9 mouse cellular contexts compared by ENCODE assay signal in genomic region chr11:115052206-115052605, GRCm38 (mm10). TPM values are rescaled to one million over a fixed set of nuclear protein-coding genes. Genes with fewer than 3 reads are reported as not detected.
A peak's percentile ranks its signal among the peaks of the same experiment; 100 is the strongest.
DNase-seq lines count a peak whose midpoint lies in the region; ATAC-seq and TF ChIP-seq lines count a peak whose summit lies in the region.
"Had no signal": no experiment of that assay in that cellular context is flagged by ENCODE, and none has a peak within 500 bp of the region (broad histone marks: within the 10 kb centered on the region; RNA-seq: fewer than 3 reads in every experiment).

No protein-coding gene starts in this region.

- H3K9ac ChIP-seq in midbrain, embryonic 14.5 days (replicated peaks; ENCODE audit: low read length), result no peak overlapping the region
- no peak overlapping the region for H3K9ac ChIP-seq in midbrain, embryonic 15.5 days
- no peak overlapping the region for H3K9ac ChIP-seq in hindbrain, postnatal 0 days (replicated peaks; ENCODE audit: low read length)
- H3K9ac ChIP-seq in intestine, embryonic 15.5 days, result no peak overlapping the region

- H3K36me3 ChIP-seq in midbrain, embryonic 14.5 days (ENCODE audit: control insufficient read depth, insufficient read depth, low read length), result no peaks in the 10 kb centered on the region
- H3K36me3 ChIP-seq in midbrain, embryonic 15.5 days (replicated peaks), result no peaks in the 10 kb centered on the region
- no peaks in the 10 kb centered on the region for H3K36me3 ChIP-seq in hindbrain, postnatal 0 days (ENCODE audit: insufficient read depth, low read length)
- no peaks in the 10 kb centered on the region for H3K36me3 ChIP-seq in intestine, embryonic 15.5 days

- no peak for TF ChIP-seq CTCF in hindbrain, postnatal 0 days (IDR thresholded peaks at IDR 0.05; ENCODE audit: low read depth)

- peak; percentile 58 for DNase-seq in adrenal gland, postnatal 14 days
- no peak for DNase-seq in adrenal gland, adult 8-10 months
- DNase-seq in midbrain, embryonic 14.5 days, result peak; percentile 51
- peak; percentile 49 for DNase-seq in hindbrain, postnatal 0 days (ENCODE audit: low spot score)
- DNase-seq in ovary, postnatal 36 days (ENCODE audit: low spot score), result peak; percentile 34
- no peak for DNase-seq in layer of hippocampus, postnatal 25 days (ENCODE audit: extremely low spot score in 1 of 2, low spot score in 1 of 2)

- H3K9me3 ChIP-seq in midbrain, embryonic 14.5 days (ENCODE audit: control insufficient read depth, low read length), result no peaks in the 10 kb centered on the region
- H3K9me3 ChIP-seq in midbrain, embryonic 15.5 days, result no peaks in the 10 kb centered on the region
- no peaks in the 10 kb centered on the region for H3K9me3 ChIP-seq in hindbrain, postnatal 0 days (ENCODE audit: low read length)
- no peaks in the 10 kb centered on the region for H3K9me3 ChIP-seq in intestine, embryonic 15.5 days
- H3K9me3 ChIP-seq: megakaryocyte, embryonic 14.5 days had no signal

- WGBS in midbrain, embryonic 14.5 days, result 3% methylated on average over 9 of the region's 9 CpGs
- 6% methylated on average over 9 of the region's 9 CpGs for WGBS in midbrain, embryonic 15.5 days
- WGBS in hindbrain, postnatal 0 days, result 5% methylated on average over 9 of the region's 9 CpGs
- WGBS in intestine, embryonic 15.5 days, result 2% methylated on average over 9 of the region's 9 CpGs

- no peaks in the 10 kb centered on the region for H3K4me1 ChIP-seq in midbrain, embryonic 14.5 days (ENCODE audit: control insufficient read depth, insufficient read depth, low read length)
- no peaks in the 10 kb centered on the region for H3K4me1 ChIP-seq in midbrain, embryonic 15.5 days
- H3K4me1 ChIP-seq in hindbrain, postnatal 0 days (ENCODE audit: insufficient read depth, low read length), result no peaks in the 10 kb centered on the region
- no peaks in the 10 kb centered on the region for H3K4me1 ChIP-seq in intestine, embryonic 15.5 days (replicated peaks)

- no peak overlapping the region for H3K4me2 ChIP-seq in midbrain, embryonic 14.5 days (ENCODE audit: low read length)
- H3K4me2 ChIP-seq in midbrain, embryonic 15.5 days, result no peak overlapping the region
- no peak overlapping the region for H3K4me2 ChIP-seq in hindbrain, postnatal 0 days (ENCODE audit: low read depth, low read length)
- no peak overlapping the region for H3K4me2 ChIP-seq in intestine, embryonic 15.5 days (replicated peaks)

- H3K4me3 ChIP-seq in midbrain, embryonic 14.5 days (replicated peaks; ENCODE audit: low read depth, low read length), result no peak overlapping the region
- no peak overlapping the region for H3K4me3 ChIP-seq in midbrain, embryonic 15.5 days
- no peak overlapping the region for H3K4me3 ChIP-seq in hindbrain, postnatal 0 days (ENCODE audit: low read length)
- no peak overlapping the region for H3K4me3 ChIP-seq in intestine, embryonic 15.5 days (replicated peaks)
- H3K4me3 ChIP-seq: megakaryocyte, embryonic 14.5 days had no signal

- no peaks in the 10 kb centered on the region for H3K27me3 ChIP-seq in midbrain, embryonic 14.5 days (ENCODE audit: control insufficient read depth, insufficient read depth, low read length)
- H3K27me3 ChIP-seq in midbrain, embryonic 15.5 days (replicated peaks), result 0 out of 2 replicates have a peak, but pooled peaks cover 8% of the 10 kb centered on the region
- no peaks in the 10 kb centered on the region for H3K27me3 ChIP-seq in hindbrain, postnatal 0 days (ENCODE audit: insufficient read depth, low read length)
- H3K27me3 ChIP-seq in intestine, embryonic 15.5 days (replicated peaks), result no peaks in the 10 kb centered on the region

- H3K27ac ChIP-seq in midbrain, embryonic 14.5 days (replicated peaks; ENCODE audit: low read depth, low read length), result no peak overlapping the region
- H3K27ac ChIP-seq in midbrain, embryonic 15.5 days, result no peak overlapping the region
- no peak overlapping the region for H3K27ac ChIP-seq in hindbrain, postnatal 0 days
- H3K27ac ChIP-seq in intestine, embryonic 15.5 days, result no peak overlapping the region

- ATAC-seq in midbrain, embryonic 14.5 days (ENCODE audit: low FRiP score, low TSS enrichment), result no peak
- ATAC-seq in midbrain, embryonic 15.5 days (replicated peaks), result no peak
- ATAC-seq in hindbrain, postnatal 0 days, result no peak
- ATAC-seq in intestine, embryonic 15.5 days, result no peak

RNA-seq across cellular contexts. Expression of gene Cd300ld3, which starts 4.0 kb away (rescaled TPM):
- total RNA-seq in adrenal gland, postnatal 14 days (2021), result 3.3 TPM in 1 of 2 replicates, not detected in the other
- 10 to 100 TPM in 3 of 4 experiments, 1 to 10 TPM in 1; 9.5 to 18.1 (median 12.1) TPM for total RNA-seq in adrenal gland, adult 8-10 months (2022)
- polyA plus RNA-seq in midbrain, embryonic 14.5 days (2014; fragmentation: Nextera tagmentation; extraction: Ambion mirVana), result not detected in 2 replicates
- polyA plus RNA-seq in midbrain, embryonic 15.5 days (2015; fragmentation: Nextera tagmentation; extraction: Ambion mirVana), result not detected in 2 replicates
- not detected in 2 replicates for total RNA-seq in hindbrain, postnatal 0 days (2014; rRNA removed)
- not detected in 2 replicates for polyA plus RNA-seq in hindbrain, postnatal 0 days (2015; fragmentation: Nextera tagmentation; extraction: Ambion mirVana)
- total RNA-seq in layer of hippocampus, postnatal 25 days (2021), result under 1 TPM in 1 of 2 experiments, not detected in 1; 0.86 TPM
- not detected in 2 replicates for polyA plus RNA-seq in intestine, embryonic 15.5 days (2015; fragmentation: Nextera tagmentation; extraction: Ambion mirVana)

RNA-seq across cellular contexts. Expression of gene Cd300e, which starts 9.8 kb away (rescaled TPM):
- total RNA-seq in adrenal gland, postnatal 14 days (2021), result 0.30 and 0.63 TPM in 2 replicates
- under 1 TPM; 0.62 to 0.91 (median 0.64) TPM for total RNA-seq in adrenal gland, adult 8-10 months (2022)
- polyA plus RNA-seq in midbrain, embryonic 14.5 days (2014; fragmentation: Nextera tagmentation; extraction: Ambion mirVana), result not detected in 2 replicates
- not detected in 2 replicates for polyA plus RNA-seq in midbrain, embryonic 15.5 days (2015; fragmentation: Nextera tagmentation; extraction: Ambion mirVana)
- not detected in 2 replicates for total RNA-seq in hindbrain, postnatal 0 days (2014; rRNA removed)
- polyA plus RNA-seq in hindbrain, postnatal 0 days (2015; fragmentation: Nextera tagmentation; extraction: Ambion mirVana), result 0.09 and 0.14 TPM in 2 replicates
- total RNA-seq in layer of hippocampus, postnatal 25 days (2021), result not detected
- 0.06 and 0.28 TPM in 2 replicates for polyA plus RNA-seq in intestine, embryonic 15.5 days (2015; fragmentation: Nextera tagmentation; extraction: Ambion mirVana)

RNA-seq across cellular contexts. Expression of gene Cd300ld5, which starts 14.6 kb away (rescaled TPM):
- total RNA-seq in adrenal gland, postnatal 14 days (2021), result 4.0 and 5.3 TPM in 2 replicates
- 10 to 100 TPM in 1 of 4 experiments, 1 to 10 TPM in 3; 3.2 to 11.2 (median 4.5) TPM for total RNA-seq in adrenal gland, adult 8-10 months (2022)
- not detected in 2 replicates for polyA plus RNA-seq in midbrain, embryonic 14.5 days (2014; fragmentation: Nextera tagmentation; extraction: Ambion mirVana)
- not detected in 2 replicates for polyA plus RNA-seq in midbrain, embryonic 15.5 days (2015; fragmentation: Nextera tagmentation; extraction: Ambion mirVana)
- total RNA-seq in hindbrain, postnatal 0 days (2014; rRNA removed), result not detected in 2 replicates
- not detected in 2 replicates for polyA plus RNA-seq in hindbrain, postnatal 0 days (2015; fragmentation: Nextera tagmentation; extraction: Ambion mirVana)
- 1 to 10 TPM in 1 of 2 experiments, not detected in 1; 2.3 TPM for total RNA-seq in layer of hippocampus, postnatal 25 days (2021)
- polyA plus RNA-seq in intestine, embryonic 15.5 days (2015; fragmentation: Nextera tagmentation; extraction: Ambion mirVana), result not detected in 2 replicates

RNA-seq across cellular contexts. Expression of gene Cd300ld4, which starts 25.4 kb away (rescaled TPM):
- 0.79 TPM in 1 of 2 replicates, not detected in the other for total RNA-seq in adrenal gland, postnatal 14 days (2021)
- total RNA-seq in adrenal gland, adult 8-10 months (2022), result not detected
- not detected in 2 replicates for polyA plus RNA-seq in midbrain, embryonic 14.5 days (2014; fragmentation: Nextera tagmentation; extraction: Ambion mirVana)
- not detected in 2 replicates for polyA plus RNA-seq in midbrain, embryonic 15.5 days (2015; fragmentation: Nextera tagmentation; extraction: Ambion mirVana)
- not detected in 2 replicates for total RNA-seq in hindbrain, postnatal 0 days (2014; rRNA removed)
- not detected in 2 replicates for polyA plus RNA-seq in hindbrain, postnatal 0 days (2015; fragmentation: Nextera tagmentation; extraction: Ambion mirVana)
- under 1 TPM in 1 of 2 experiments, not detected in 1; 0.86 TPM for total RNA-seq in layer of hippocampus, postnatal 25 days (2021)
- polyA plus RNA-seq in intestine, embryonic 15.5 days (2015; fragmentation: Nextera tagmentation; extraction: Ambion mirVana), result not detected in 2 replicates

RNA-seq across cellular contexts. Expression of gene Cd300ld2, which starts 36.2 kb away (rescaled TPM):
- total RNA-seq in adrenal gland, postnatal 14 days (2021), result not detected in 2 replicates
- total RNA-seq in adrenal gland, adult 8-10 months (2022), result 1 to 10 TPM in 1 of 4 experiments, not detected in 3; 1.6 TPM
- polyA plus RNA-seq in midbrain, embryonic 14.5 days (2014; fragmentation: Nextera tagmentation; extraction: Ambion mirVana), result not detected in 2 replicates
- 0.36 TPM in 1 of 2 replicates, not detected in the other for polyA plus RNA-seq in midbrain, embryonic 15.5 days (2015; fragmentation: Nextera tagmentation; extraction: Ambion mirVana)
- not detected in 2 replicates for total RNA-seq in hindbrain, postnatal 0 days (2014; rRNA removed)
- polyA plus RNA-seq in hindbrain, postnatal 0 days (2015; fragmentation: Nextera tagmentation; extraction: Ambion mirVana), result not detected in 2 replicates
- total RNA-seq in layer of hippocampus, postnatal 25 days (2021), result not detected
- not detected in 2 replicates for polyA plus RNA-seq in intestine, embryonic 15.5 days (2015; fragmentation: Nextera tagmentation; extraction: Ambion mirVana)

Comparison
In these comparisons a context has a peak if more than half of its experiments do, and no peak if none do; other contexts are left out.
1. DNase-seq: peak in adrenal gland, postnatal 14 days (single experiment), midbrain, embryonic 14.5 days (single experiment), hindbrain, postnatal 0 days (single experiment) and ovary, postnatal 36 days (single experiment); none in adrenal gland, adult 8-10 months (single experiment) and layer of hippocampus, postnatal 25 days (0 of 2).